Mouse (Mus musculus): ENCODE results near the gene Dkkl1. TPM values are rescaled to one million over a fixed set of nuclear protein-coding genes. Genes with fewer than 3 reads are reported as not detected.
A peak's percentile ranks its signal among the peaks of the same experiment; 100 is the strongest.

The Dkkl1 gene
- polyA plus RNA-seq, 1 experiment from 2014 or later: 0.91 TPM

DNA sequence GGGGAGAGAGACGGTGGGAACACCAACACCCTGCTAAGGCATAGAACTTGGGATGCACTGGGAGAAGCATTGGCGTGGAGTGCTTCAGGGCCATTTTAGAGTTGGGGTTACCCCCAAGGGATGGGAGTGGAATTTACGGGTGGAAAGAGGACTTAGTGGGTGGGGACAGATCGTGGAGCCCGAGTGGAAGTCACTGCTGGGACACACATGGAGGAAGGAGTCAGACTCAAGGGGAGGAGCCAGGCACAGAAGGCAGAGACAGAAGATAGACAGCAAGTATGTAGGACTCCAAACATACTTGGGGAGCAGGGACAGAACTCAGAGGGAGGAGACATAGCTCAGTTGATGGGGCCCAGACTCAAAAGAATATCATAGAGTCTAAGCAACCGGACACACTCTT, 49.4 kb downstream of the Dkkl1 start:
- peaks cover 18% of the 10 kb centered on the region; the same call in 1 of the 2 replicates for H3K36me3 ChIP-seq (ENCODE audit: control insufficient read depth, insufficient read depth, low read length)
- H3K4me3 ChIP-seq (ENCODE audit: low read depth, low read length): peak overlapping the region; percentile 24; the same call in 1 of the 2 replicates
- peak overlapping the region; percentile 16; the same call in 1 of the 2 replicates for H3K27ac ChIP-seq (ENCODE audit: low read depth, low read length)
- ATAC-seq: no peak; the same call in 1 of the 2 replicates
- peak overlapping the region; percentile 21; the same call in 1 of the 2 replicates for H3K9ac ChIP-seq (ENCODE audit: low read length)
- H3K9me3 ChIP-seq (replicated peaks; ENCODE audit: control insufficient read depth, low read length): no peaks in the 10 kb centered on the region
- 31% methylated on average over 6 of the region's 6 CpGs for WGBS
- no peak for DNase-seq (ENCODE audit: low spot score)
- H3K4me1 ChIP-seq (ENCODE audit: control insufficient read depth, insufficient read depth, low read length): peaks cover 7% of the 10 kb centered on the region
- peaks cover 44% of the 10 kb centered on the region for H3K27me3 ChIP-seq (replicated peaks; ENCODE audit: control insufficient read depth, insufficient read depth, low read length)
- H3K4me2 ChIP-seq (ENCODE audit: low read length): peak overlapping the region; percentile 56

GRCm38 (mm10) chr7:45161612-45162473, 50.1 kb downstream of the Dkkl1 start:
- peaks cover 19% of the 10 kb centered on the region; the same call in 1 of the 2 replicates for H3K36me3 ChIP-seq (ENCODE audit: control insufficient read depth, insufficient read depth, low read length)
- WGBS: 5% methylated on average over 35 of the region's 35 CpGs
- peaks cover 7% of the 10 kb centered on the region for H3K4me1 ChIP-seq (ENCODE audit: control insufficient read depth, insufficient read depth, low read length)
- peak; percentile 96 for DNase-seq (ENCODE audit: low spot score)
- H3K27me3 ChIP-seq (replicated peaks; ENCODE audit: control insufficient read depth, insufficient read depth, low read length): peaks cover 43% of the 10 kb centered on the region
- H3K27ac ChIP-seq (ENCODE audit: low read depth, low read length): no peak overlapping the region; the same call in 1 of the 2 replicates
- peak overlapping the region; percentile 21; the same call in 1 of the 2 replicates for H3K9ac ChIP-seq (ENCODE audit: low read length)
- peak overlapping the region; percentile 24 for H3K4me3 ChIP-seq (ENCODE audit: low read depth, low read length)
- peak overlapping the region; percentile 56 for H3K4me2 ChIP-seq (ENCODE audit: low read length)
- H3K9me3 ChIP-seq (replicated peaks; ENCODE audit: control insufficient read depth, low read length): no peaks in the 10 kb centered on the region
- ATAC-seq: peak; percentile 89

- H3K36me3 ChIP-seq (ENCODE audit: control insufficient read depth, insufficient read depth, low read length): peaks cover 19% of the 10 kb centered on the region; the same call in 1 of the 2 replicates
- WGBS: 90% methylated on average over 3 of the region's 3 CpGs
- ATAC-seq (no peak), DNase-seq (ENCODE audit: low spot score) (no peak)
- H3K4me3 ChIP-seq (ENCODE audit: low read depth, low read length): no peak overlapping the region
- H3K9me3 ChIP-seq (replicated peaks; ENCODE audit: control insufficient read depth, low read length): no peaks in the 10 kb centered on the region
- H3K4me2 ChIP-seq (ENCODE audit: low read length): no peak overlapping the region
- no peak overlapping the region for H3K9ac ChIP-seq (ENCODE audit: low read length)
- H3K27ac ChIP-seq (ENCODE audit: low read depth, low read length): no peak overlapping the region
- H3K27me3 ChIP-seq (replicated peaks; ENCODE audit: control insufficient read depth, insufficient read depth, low read length): peaks cover 34% of the 10 kb centered on the region
- peaks cover 7% of the 10 kb centered on the region for H3K4me1 ChIP-seq (ENCODE audit: control insufficient read depth, insufficient read depth, low read length)
Measured at GRCm38 (mm10) chr7:45160866-45161265, 51.1 kb downstream of the Dkkl1 start.

DNA sequence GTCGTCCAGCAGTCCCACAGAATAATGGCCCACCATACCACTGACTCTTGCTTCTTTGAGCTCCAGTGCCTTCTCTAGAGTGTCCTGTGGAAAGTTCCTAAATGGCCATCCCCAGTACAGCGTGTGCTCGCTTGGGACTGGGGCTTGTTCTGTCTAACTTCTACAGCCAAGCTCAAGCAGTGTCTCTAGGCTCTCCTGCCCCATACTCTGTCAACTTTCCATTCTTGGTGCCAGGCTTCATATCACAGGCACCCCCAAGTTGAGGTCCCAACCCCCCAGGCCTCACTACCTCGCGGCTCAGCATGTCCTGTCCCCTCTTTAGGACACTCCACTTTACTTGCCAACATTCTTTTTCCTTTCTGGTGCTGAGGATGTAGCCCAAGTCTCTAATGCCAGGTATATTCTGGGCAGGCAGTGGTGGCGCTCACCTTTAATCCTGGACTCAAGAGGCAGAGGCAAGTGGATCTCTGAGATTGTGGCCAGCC, 51.6 kb downstream of the Dkkl1 start:
- Histone ChIP-seq H3K9me3 (replicated peaks; ENCODE audit: control insufficient read depth, low read length) (no peaks in the 10 kb centered on the region), H3K27me3 (replicated peaks; ENCODE audit: control insufficient read depth, insufficient read depth, low read length) (peaks cover 29% of the 10 kb centered on the region), H3K4me2 (ENCODE audit: low read length) (no peak overlapping the region), H3K4me3 (ENCODE audit: low read depth, low read length) (no peak overlapping the region), H3K9ac (ENCODE audit: low read length) (no peak overlapping the region), H3K4me1 (ENCODE audit: control insufficient read depth, insufficient read depth, low read length) (peaks cover 7% of the 10 kb centered on the region), H3K27ac (ENCODE audit: low read depth, low read length) (no peak overlapping the region), H3K36me3 (ENCODE audit: control insufficient read depth, insufficient read depth, low read length) (peaks cover 19% of the 10 kb centered on the region; the same call in 1 of the 2 replicates)
- DNase-seq (ENCODE audit: low spot score) (no peak), ATAC-seq (no peak)
- 90% methylated on average over 6 of the region's 6 CpGs for WGBS

DNA sequence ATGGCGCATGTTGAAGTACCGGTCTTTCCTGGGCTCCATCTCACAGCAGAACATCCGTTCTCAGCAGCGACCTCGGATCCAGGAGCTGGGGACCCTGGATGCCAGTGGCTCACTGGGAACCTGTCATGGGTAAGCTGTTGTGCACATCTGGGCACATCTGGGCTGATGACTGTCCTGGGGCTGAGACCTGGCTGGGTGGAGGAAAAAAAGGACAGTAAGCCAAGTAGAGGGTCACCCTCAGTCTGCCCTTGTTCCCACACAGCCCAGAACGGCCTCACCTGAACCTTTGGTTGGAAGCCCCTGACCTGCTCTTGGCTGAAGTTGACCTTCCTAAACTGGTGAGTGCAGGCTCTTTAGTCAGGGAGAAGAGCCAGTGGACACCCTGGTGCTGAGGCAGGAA, 53.0 kb downstream of the Dkkl1 start:
- Histone ChIP-seq H3K9me3 (replicated peaks; ENCODE audit: control insufficient read depth, low read length) (no peaks in the 10 kb centered on the region), H3K4me3 (ENCODE audit: low read depth, low read length) (no peak overlapping the region), H3K36me3 (ENCODE audit: control insufficient read depth, insufficient read depth, low read length) (peaks cover 19% of the 10 kb centered on the region; the same call in 1 of the 2 replicates), H3K4me2 (ENCODE audit: low read length) (no peak overlapping the region), H3K27ac (ENCODE audit: low read depth, low read length) (no peak overlapping the region), H3K9ac (ENCODE audit: low read length) (no peak overlapping the region), H3K27me3 (replicated peaks; ENCODE audit: control insufficient read depth, insufficient read depth, low read length) (peaks cover 16% of the 10 kb centered on the region), H3K4me1 (ENCODE audit: control insufficient read depth, insufficient read depth, low read length) (peaks cover 7% of the 10 kb centered on the region)
- no peak for DNase-seq (ENCODE audit: low spot score)
- ATAC-seq: no peak
- 95% methylated on average over 6 of the region's 6 CpGs for WGBS

Small RNA genes lying within 50 kb of the gene (microRNA-seq; reads per million reads assigned to microRNA genes)
- gene Mir7055: not detected

Other genes with a start within 250 kb of the Dkkl1 start
- gene Cpt1c, start 237.3 kb downstream of the Dkkl1 start, polyA plus RNA-seq (2014; fragmentation: Nextera tagmentation; extraction: Ambion mirVana): 37.3 and 41.0 TPM in 2 replicates
- gene Prmt1, start 225.6 kb downstream of the Dkkl1 start, polyA plus RNA-seq (2014; fragmentation: Nextera tagmentation; extraction: Ambion mirVana): 241 and 274 TPM in 2 replicates
- gene Irf3, start 214.5 kb downstream of the Dkkl1 start, polyA plus RNA-seq (2014; fragmentation: Nextera tagmentation; extraction: Ambion mirVana): 52.7 and 60.6 TPM in 2 replicates
- gene Bcl2l12, start 213.4 kb downstream of the Dkkl1 start, polyA plus RNA-seq (2014; fragmentation: Nextera tagmentation; extraction: Ambion mirVana): 20.0 and 23.4 TPM in 2 replicates
- 40.5 and 47.8 TPM in 2 replicates for gene Scaf1, start 195.8 kb downstream of the Dkkl1 start, polyA plus RNA-seq (2014; fragmentation: Nextera tagmentation; extraction: Ambion mirVana)
- gene Rras, start 194.2 kb downstream of the Dkkl1 start, polyA plus RNA-seq (2014; fragmentation: Nextera tagmentation; extraction: Ambion mirVana): 11.4 and 14.7 TPM in 2 replicates
- gene Prr12, start 159.3 kb downstream of the Dkkl1 start, polyA plus RNA-seq (2014; fragmentation: Nextera tagmentation; extraction: Ambion mirVana): 13.6 and 16.0 TPM in 2 replicates
- gene Nosip, start 149.7 kb downstream of the Dkkl1 start, polyA plus RNA-seq (2014; fragmentation: Nextera tagmentation; extraction: Ambion mirVana): 70.4 and 71.8 TPM in 2 replicates
- 12.0 and 13.4 TPM in 2 replicates for gene Prrg2, start 149.5 kb downstream of the Dkkl1 start, polyA plus RNA-seq (2014; fragmentation: Nextera tagmentation; extraction: Ambion mirVana)
- 67.4 and 73.9 TPM in 2 replicates for gene Rcn3, start 119.9 kb downstream of the Dkkl1 start, polyA plus RNA-seq (2014; fragmentation: Nextera tagmentation; extraction: Ambion mirVana)
- gene Fcgrt, start 108.3 kb downstream of the Dkkl1 start, polyA plus RNA-seq (2014; fragmentation: Nextera tagmentation; extraction: Ambion mirVana): 20.3 and 26.9 TPM in 2 replicates
- gene Rps11, start 87.7 kb downstream of the Dkkl1 start, polyA plus RNA-seq (2014; fragmentation: Nextera tagmentation; extraction: Ambion mirVana): 981 and 1,280 TPM in 2 replicates
- gene Rpl13a, start 83.4 kb downstream of the Dkkl1 start, polyA plus RNA-seq (2014; fragmentation: Nextera tagmentation; extraction: Ambion mirVana): 1,037 and 1,253 TPM in 2 replicates
- 0.22 and 0.88 TPM in 2 replicates for gene Gm45713, start 75.9 kb downstream of the Dkkl1 start, polyA plus RNA-seq (2014; fragmentation: Nextera tagmentation; extraction: Ambion mirVana)
- gene Flt3l, start 75.7 kb downstream of the Dkkl1 start, polyA plus RNA-seq (2014; fragmentation: Nextera tagmentation; extraction: Ambion mirVana): 0.61 and 1.3 TPM in 2 replicates
- gene Pih1d1, start 57.8 kb downstream of the Dkkl1 start, polyA plus RNA-seq (2014; fragmentation: Nextera tagmentation; extraction: Ambion mirVana): 101 and 108 TPM in 2 replicates
- 24.4 and 26.8 TPM in 2 replicates for gene Aldh16a1, start 57.6 kb downstream of the Dkkl1 start, polyA plus RNA-seq (2014; fragmentation: Nextera tagmentation; extraction: Ambion mirVana)
- 14.6 and 15.9 TPM in 2 replicates for gene Slc17a7, start 48.2 kb downstream of the Dkkl1 start, polyA plus RNA-seq (2014; fragmentation: Nextera tagmentation; extraction: Ambion mirVana)
- gene Gfy, start 32.6 kb downstream of the Dkkl1 start, polyA plus RNA-seq (2014; fragmentation: Nextera tagmentation; extraction: Ambion mirVana): not detected in 2 replicates
- gene Pth2, start 31.2 kb downstream of the Dkkl1 start, polyA plus RNA-seq (2014; fragmentation: Nextera tagmentation; extraction: Ambion mirVana): not detected in 2 replicates
- gene Ccdc155, start 7.3 kb downstream of the Dkkl1 start, polyA plus RNA-seq (2014; fragmentation: Nextera tagmentation; extraction: Ambion mirVana): 0.43 and 0.52 TPM in 2 replicates
- 81.7 and 95.7 TPM in 2 replicates for gene Tead2, start 3.6 kb upstream of the Dkkl1 start, polyA plus RNA-seq (2014; fragmentation: Nextera tagmentation; extraction: Ambion mirVana)
- gene Cd37, start 27.0 kb upstream of the Dkkl1 start, polyA plus RNA-seq (2014; fragmentation: Nextera tagmentation; extraction: Ambion mirVana): 0.99 and 1.4 TPM in 2 replicates
- 0.09 and 0.26 TPM in 2 replicates for gene Slc6a16, start 28.9 kb upstream of the Dkkl1 start, polyA plus RNA-seq (2014; fragmentation: Nextera tagmentation; extraction: Ambion mirVana)
- gene Slc6a21, start 65.4 kb upstream of the Dkkl1 start, polyA plus RNA-seq (2014; fragmentation: Nextera tagmentation; extraction: Ambion mirVana): not detected in 2 replicates
- gene Trpm4, start 121.6 kb upstream of the Dkkl1 start, polyA plus RNA-seq (2014; fragmentation: Nextera tagmentation; extraction: Ambion mirVana): 6.5 and 9.8 TPM in 2 replicates
- gene Hrc, start 123.1 kb upstream of the Dkkl1 start, polyA plus RNA-seq (2014; fragmentation: Nextera tagmentation; extraction: Ambion mirVana): 0.06 TPM in 1 of 2 replicates, not detected in the other
- gene Ppfia3, start 154.9 kb upstream of the Dkkl1 start, polyA plus RNA-seq (2014; fragmentation: Nextera tagmentation; extraction: Ambion mirVana): 10.7 and 17.3 TPM in 2 replicates
- 6.2 and 11.0 TPM in 2 replicates for gene Lin7b, start 158.4 kb upstream of the Dkkl1 start, polyA plus RNA-seq (2014; fragmentation: Nextera tagmentation; extraction: Ambion mirVana)
- 95.7 and 99.4 TPM in 2 replicates for gene Snrnp70, start 183.6 kb upstream of the Dkkl1 start, polyA plus RNA-seq (2014; fragmentation: Nextera tagmentation; extraction: Ambion mirVana)
- not detected in 2 replicates for gene Kcna7, start 193.5 kb upstream of the Dkkl1 start, polyA plus RNA-seq (2014; fragmentation: Nextera tagmentation; extraction: Ambion mirVana)
- 0.22 TPM in 1 of 2 replicates, not detected in the other for gene Ntf5, start 201.5 kb upstream of the Dkkl1 start, polyA plus RNA-seq (2014; fragmentation: Nextera tagmentation; extraction: Ambion mirVana)
- gene Lhb, start 208.7 kb upstream of the Dkkl1 start, polyA plus RNA-seq (2014; fragmentation: Nextera tagmentation; extraction: Ambion mirVana): 0.46 TPM in 1 of 2 replicates, not detected in the other
- 13.4 and 15.5 TPM in 2 replicates for gene Gys1, start 222.7 kb upstream of the Dkkl1 start, polyA plus RNA-seq (2014; fragmentation: Nextera tagmentation; extraction: Ambion mirVana)
- 144 and 153 TPM in 2 replicates for gene Ruvbl2, start 225.9 kb upstream of the Dkkl1 start, polyA plus RNA-seq (2014; fragmentation: Nextera tagmentation; extraction: Ambion mirVana)
- 6,238 and 6,800 TPM in 2 replicates for gene Ftl1, start 247.7 kb upstream of the Dkkl1 start, polyA plus RNA-seq (2014; fragmentation: Nextera tagmentation; extraction: Ambion mirVana)

Data from forebrain, embryonic 14.5 days (tissue).